Mouse (Mus musculus) fat pad, adult 2 months (tissue): Measurements from ENCODE around the gene C330007P06Rik.
"Not testable (repeated sequence)": the region's sequence is repeated elsewhere in the genome, so short reads cannot be mapped to it uniquely, and the experiment has no call there.

Experiments used
- DNase-seq: peaks from one replicate; pipeline ENCODE4 v3.0.0-alpha.2; 2011; ENCODE audit warnings: low read depth, low spot score; ENCODE audit errors: extremely low read depth

The C330007P06Rik gene

DNA sequence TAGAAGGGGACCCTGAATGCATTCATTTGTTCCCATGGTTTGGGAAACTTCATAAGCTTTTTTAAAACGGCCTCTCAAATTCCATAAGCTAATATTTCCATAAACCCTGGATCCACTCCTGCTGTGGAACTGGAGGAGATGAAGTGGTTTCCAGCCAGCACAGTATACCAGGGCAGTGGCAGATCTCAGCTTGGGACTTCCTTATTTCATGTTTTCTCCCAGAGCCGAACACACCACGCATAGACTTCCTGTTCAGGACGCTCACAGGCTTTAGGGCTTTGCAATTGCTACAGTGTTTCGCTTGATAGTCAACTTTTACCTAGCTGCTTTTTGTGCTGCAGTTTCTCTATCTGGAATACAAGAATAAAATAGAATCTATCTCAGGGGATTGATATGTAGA is 70.7 kb downstream of the C330007P06Rik start:
- no peak for DNase-seq

DNA sequence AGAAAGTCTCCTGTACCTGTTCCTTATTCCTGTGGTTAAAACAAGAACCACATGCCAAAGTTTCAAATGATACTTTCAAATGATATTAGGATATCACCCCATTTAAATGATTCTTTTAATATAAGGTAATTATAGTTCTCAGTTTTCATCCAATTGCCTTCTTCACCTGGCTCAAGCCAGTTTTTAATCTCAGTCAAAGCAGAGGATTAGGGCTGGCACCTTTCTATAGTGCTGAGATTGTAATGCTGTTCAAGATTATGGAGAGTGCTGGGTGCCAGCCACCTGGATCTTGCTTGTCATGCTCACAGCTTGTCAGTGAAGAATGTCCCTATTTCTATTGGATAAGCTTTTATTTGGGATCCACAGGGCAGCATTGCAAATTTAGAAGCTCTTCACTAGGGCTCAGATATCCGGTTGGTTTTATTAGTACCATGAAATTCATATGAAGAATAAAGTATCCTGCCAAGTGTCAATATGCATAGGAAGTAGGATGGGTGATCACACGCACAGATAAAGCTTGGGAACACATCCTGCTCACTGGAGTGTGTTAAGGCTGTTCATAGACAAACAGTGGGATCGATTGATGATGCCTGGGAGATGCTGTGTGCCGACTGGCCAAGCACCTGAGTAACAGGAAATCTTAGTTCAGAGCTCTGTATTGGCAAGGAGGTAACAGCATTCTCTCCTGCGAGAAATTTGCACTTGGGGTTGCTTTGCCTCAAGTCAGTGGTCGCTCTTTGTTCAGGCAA is 74.6 kb downstream of the C330007P06Rik start:
- no peak for DNase-seq

DNA sequence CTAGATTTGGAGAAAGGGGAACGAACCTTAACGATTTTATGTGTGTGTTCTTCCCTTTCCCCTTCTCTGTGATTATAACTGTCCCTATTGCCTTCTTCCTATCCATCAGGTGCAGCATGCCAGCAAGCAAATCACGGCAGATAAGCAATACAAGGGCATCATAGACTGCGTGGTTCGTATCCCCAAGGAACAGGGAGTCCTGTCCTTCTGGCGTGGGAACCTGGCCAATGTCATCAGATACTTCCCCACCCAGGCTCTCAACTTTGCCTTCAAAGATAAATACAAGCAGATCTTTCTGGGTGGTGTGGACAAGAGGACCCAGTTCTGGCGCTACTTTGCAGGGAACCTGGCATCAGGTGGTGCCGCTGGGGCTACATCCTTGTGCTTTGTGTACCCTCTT is 77.2 kb downstream of the C330007P06Rik start:
- DNase-seq: not testable (repeated sequence)

DNA sequence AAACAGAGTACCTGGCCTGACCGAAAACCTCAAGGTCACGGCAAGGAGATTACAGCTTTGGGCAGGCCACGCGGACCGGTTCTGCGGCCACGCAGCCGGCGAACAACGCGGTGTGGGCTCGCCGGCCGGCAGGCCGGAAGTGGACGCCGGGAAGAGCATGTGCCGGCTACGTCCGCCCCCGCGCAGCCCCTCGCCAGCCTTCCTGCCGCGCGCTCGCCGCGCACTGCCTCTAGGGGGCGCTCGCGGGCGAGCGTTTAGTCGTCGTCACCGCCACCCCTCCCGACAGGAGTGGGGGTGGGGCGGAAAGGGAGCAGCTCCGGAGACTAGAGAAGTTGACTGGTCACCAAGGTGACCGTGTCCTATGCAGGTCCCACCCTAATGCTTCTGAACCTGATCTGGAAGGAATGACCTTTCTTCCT is 77.7 kb downstream of the C330007P06Rik start:
- DNase-seq: no peak

DNA sequence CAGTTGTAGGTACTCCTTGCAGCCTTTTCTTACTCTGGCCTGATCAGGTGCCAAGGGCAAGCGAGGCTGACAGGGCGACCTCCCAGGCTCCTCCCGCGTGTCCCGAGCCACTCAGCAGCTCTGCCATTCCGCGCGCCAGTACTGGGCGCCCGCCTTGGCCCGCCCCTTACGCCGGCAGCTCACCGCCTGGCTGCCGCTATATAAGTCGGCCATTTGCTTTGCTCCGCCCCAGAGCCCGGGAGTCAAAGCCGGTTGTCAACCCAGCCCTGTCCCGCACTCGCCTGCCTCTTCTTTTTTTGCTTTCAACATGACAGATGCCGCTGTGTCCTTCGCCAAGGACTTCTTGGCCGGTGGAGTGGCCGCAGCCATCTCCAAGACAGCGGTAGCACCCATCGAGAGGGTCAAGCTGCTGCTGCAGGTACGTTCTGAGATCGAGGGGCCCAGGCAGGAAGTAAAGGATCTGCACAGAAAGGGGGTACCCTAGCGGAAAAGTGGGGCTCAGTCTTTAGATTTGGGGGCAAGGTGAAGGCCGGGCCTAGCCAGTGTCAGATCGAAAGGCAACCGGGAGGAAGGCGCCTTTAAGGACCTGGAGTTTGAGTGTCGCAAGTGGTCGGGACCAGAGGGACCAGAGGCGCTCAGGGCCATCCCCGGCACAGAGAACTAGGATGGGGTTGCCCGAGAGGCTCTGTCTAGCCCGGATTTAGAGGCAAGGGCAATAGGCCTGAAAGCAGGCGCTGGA is 78.3 kb downstream of the C330007P06Rik start, which contains the start of gene Slc25a5:
Slc25a5 (plus strand) TSS at position 228 of the 739 bp plus-strand sequence.
- no peak for DNase-seq

DNA sequence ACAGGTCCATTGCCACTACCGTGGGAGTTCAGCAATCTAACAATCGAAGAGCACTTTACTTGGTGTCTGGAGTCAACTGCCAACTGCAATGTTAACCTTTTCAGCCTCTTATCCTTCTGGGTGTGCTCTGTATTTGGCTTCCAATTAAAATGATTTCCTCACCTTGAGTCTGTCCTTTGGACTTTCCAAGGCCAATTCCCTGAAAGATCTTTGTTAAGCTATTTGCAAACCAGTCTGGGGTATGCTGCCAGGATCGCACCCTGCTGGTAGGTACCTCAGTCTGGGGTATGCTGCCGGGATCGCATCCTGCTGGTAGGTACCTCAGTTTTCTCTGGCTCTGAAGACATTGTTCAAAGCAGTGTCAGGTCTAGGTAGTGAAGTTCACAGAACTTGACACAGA is 79.3 kb downstream of the C330007P06Rik start:
- no peak for DNase-seq

DNA sequence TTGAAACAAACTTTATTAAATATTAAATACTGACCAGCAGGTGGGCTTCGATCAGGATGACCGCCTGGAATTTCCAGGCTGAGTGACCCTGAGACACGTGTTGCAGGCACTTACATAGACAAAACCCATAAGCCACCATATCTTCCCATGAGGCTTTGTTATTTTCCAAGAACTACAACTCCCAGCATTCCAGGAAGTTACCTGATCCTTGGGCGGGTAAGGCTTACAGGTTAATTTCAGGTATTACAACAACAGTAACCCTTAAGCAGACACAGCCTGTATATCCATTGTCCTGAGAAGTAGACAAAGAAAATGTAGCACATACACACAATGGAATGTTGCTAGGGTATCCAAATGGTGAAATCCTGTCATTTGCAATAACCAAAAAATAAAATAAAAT is 84.6 kb downstream of the C330007P06Rik start:
- DNase-seq: no peak

DNA sequence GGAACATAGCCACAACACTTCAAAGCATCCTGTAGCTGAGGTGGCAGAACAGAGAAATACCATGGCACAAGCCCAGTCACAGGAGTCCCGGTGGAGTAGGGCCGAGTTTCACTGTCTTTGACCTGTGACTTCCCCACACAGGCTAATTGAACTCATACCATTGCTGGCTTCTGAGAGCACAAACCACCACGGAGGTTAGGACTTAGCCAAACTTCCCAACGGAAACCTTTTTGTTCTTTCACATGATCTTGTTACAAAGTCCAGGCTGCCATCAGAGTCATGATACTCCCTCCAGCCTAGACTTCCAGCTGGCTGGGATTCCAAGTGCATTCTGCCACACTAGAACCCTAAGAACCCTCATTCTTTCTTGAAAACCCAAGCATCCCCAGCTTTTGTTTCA is 96.2 kb downstream of the C330007P06Rik start:
- no peak for DNase-seq

DNA sequence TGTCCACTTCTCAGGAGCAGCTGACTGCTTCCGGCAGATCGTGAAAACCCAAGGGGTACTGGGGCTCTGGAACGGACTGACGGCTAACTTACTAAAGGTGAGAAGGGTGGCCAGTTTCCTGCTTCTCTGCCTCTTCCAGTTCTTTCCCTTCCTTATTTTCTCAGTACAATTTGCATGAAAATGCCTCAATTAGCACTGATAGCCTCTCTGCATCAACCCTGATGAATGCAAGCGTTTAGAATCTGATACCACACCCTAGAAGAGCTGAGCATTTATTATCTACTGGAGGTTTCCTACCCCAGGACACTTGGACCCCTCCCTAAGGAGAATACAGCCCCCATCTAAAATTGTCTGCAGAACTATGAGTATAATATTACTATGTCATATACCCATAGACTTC is 98.4 kb downstream of the C330007P06Rik start:
- DNase-seq: no peak
